Mouse (Mus musculus): Measurements from ENCODE around the gene Ppard. TPM values are rescaled to one million over a fixed set of nuclear protein-coding genes. Genes with fewer than 3 reads are reported as not detected.
"Not testable (repeated sequence)": the region's sequence is repeated elsewhere in the genome, so short reads cannot be mapped to it uniquely, and the experiment has no call there.

Ppard gene
- total RNA-seq (2021) = 36.3 and 43.3 TPM in 2 replicates
- long read RNA-seq, partial matches to known transcripts = 0 of 5 reads
- long read RNA-seq, other reads (novel, unspliced or antisense) = 4 of 5 reads

GRCm38 (mm10) chr17:28232475-28233060 lies at the start of gene Ppard:
Ppard (plus strand) TSS chr17:28232700.
- DNase-seq = peak; percentile 99

- DNase-seq = no peak
These were observed 47.4 kb upstream of the Ppard start for GRCm38 (mm10) chr17:28184971-28185638.

- DNase-seq = no peak
These were observed 44.2 kb upstream of the Ppard start for GRCm38 (mm10) chr17:28188313-28188712.

- no peak for DNase-seq
These were observed 39.7 kb upstream of the Ppard start for GRCm38 (mm10) chr17:28192754-28193153.

GRCm38 (mm10) chr17:28193559-28193958 lies 38.9 kb upstream of the Ppard start:
- no peak for DNase-seq

- no peak for DNase-seq
These were observed 37.5 kb upstream of the Ppard start for GRCm38 (mm10) chr17:28195033-28195432.

- peak; percentile 37 for DNase-seq
These were observed 34.9 kb upstream of the Ppard start for GRCm38 (mm10) chr17:28197646-28198045.

GRCm38 (mm10) chr17:28201982-28202381 lies 30.5 kb upstream of the Ppard start:
- DNase-seq = no peak

- DNase-seq = peak; percentile 54
These were observed 28.3 kb upstream of the Ppard start for GRCm38 (mm10) chr17:28204052-28204720.

- no peak for DNase-seq
These were observed 27.1 kb upstream of the Ppard start for GRCm38 (mm10) chr17:28205443-28205842.

- no peak for DNase-seq
These were observed 25.4 kb upstream of the Ppard start for GRCm38 (mm10) chr17:28207092-28207491.

- peak; percentile 67 for DNase-seq
These were observed 24.7 kb upstream of the Ppard start, which contains the start of gene Def6 for GRCm38 (mm10) chr17:28207591-28208313. Def6 (plus strand) TSS chr17:28207778.

GRCm38 (mm10) chr17:28208314-28208612 lies 24.2 kb upstream of the Ppard start:
- DNase-seq = no peak

GRCm38 (mm10) chr17:28209457-28210110 lies 22.9 kb upstream of the Ppard start:
- no peak for DNase-seq

GRCm38 (mm10) chr17:28211921-28212341 lies 20.6 kb upstream of the Ppard start:
- DNase-seq = no peak

- DNase-seq = no peak
These were observed 20.1 kb upstream of the Ppard start for GRCm38 (mm10) chr17:28212391-28212790.

- no peak for DNase-seq
These were observed 19.3 kb upstream of the Ppard start for GRCm38 (mm10) chr17:28213236-28213635.

- DNase-seq = no peak
These were observed 15.7 kb upstream of the Ppard start for GRCm38 (mm10) chr17:28216791-28217190.

- DNase-seq = no peak
These were observed 14.5 kb upstream of the Ppard start for GRCm38 (mm10) chr17:28217721-28218649.

- DNase-seq = not testable (repeated sequence)
These were observed 10.0 kb upstream of the Ppard start for GRCm38 (mm10) chr17:28222463-28222862.

Measured in adrenal gland, postnatal 25 days (tissue).